Mouse (Mus musculus) CH12.LX (cell line): ENCODE measurements around the gene Prr23a1. TPM values are rescaled to one million over a fixed set of nuclear protein-coding genes. Genes with fewer than 3 reads are reported as not detected.

ENCODE experiments used
- polyA plus RNA-seq: library from polyadenylated mRNA; unstranded; fragments of >175 nt; gene quantifications from 2 replicates; pipeline ENCODE4 v1.2.1, GENCODE M21; 2012; ENCODE audit warnings: low read depth; ENCODE audit not compliant: insufficient read length
- total RNA-seq, 2 experiments: library from RNA; depleted of rRNA; stranded (reverse); fragments of 300-350 nt in 1 of 2; fragments of >200 nt in 1 of 2; gene quantifications; 2 replicates each; pipeline ENCODE4 v1.2.3; 2012 to 2014

The Prr23a1 gene
- total and polyA plus RNA-seq, 3 experiments = not detected

Other genes starting within 250 kb of the Prr23a1 start
- gene Mrps22, start 240.8 kb upstream of the Prr23a1 start, total RNA-seq (2012; rRNA removed) = 65.0 and 74.2 TPM in 2 replicates
- 112 and 128 TPM in 2 replicates for gene Mrps22, start 240.8 kb upstream of the Prr23a1 start, total RNA-seq (2014; rRNA removed)
- 63.0 and 72.3 TPM in 2 replicates for gene Mrps22, start 240.8 kb upstream of the Prr23a1 start, polyA plus RNA-seq
- not detected in 2 replicates for gene Prr23a2, start 14.0 kb downstream of the Prr23a1 start, total RNA-seq (2012; rRNA removed)
- not detected in 2 replicates for gene Prr23a2, start 14.0 kb downstream of the Prr23a1 start, total RNA-seq (2014; rRNA removed)
- not detected in 2 replicates for gene Prr23a2, start 14.0 kb downstream of the Prr23a1 start, polyA plus RNA-seq
- gene Prr23a3, start 22.3 kb downstream of the Prr23a1 start, total RNA-seq (2012; rRNA removed) = not detected in 2 replicates
- not detected in 2 replicates for gene Prr23a3, start 22.3 kb downstream of the Prr23a1 start, total RNA-seq (2014; rRNA removed)
- not detected in 2 replicates for gene Prr23a3, start 22.3 kb downstream of the Prr23a1 start, polyA plus RNA-seq
- not detected in 2 replicates for gene 7420426K07Rik, start 60.6 kb downstream of the Prr23a1 start, total RNA-seq (2012; rRNA removed)
- not detected in 2 replicates for gene 7420426K07Rik, start 60.6 kb downstream of the Prr23a1 start, total RNA-seq (2014; rRNA removed)
- not detected in 2 replicates for gene 7420426K07Rik, start 60.6 kb downstream of the Prr23a1 start, polyA plus RNA-seq
- gene Foxl2, start 112.8 kb downstream of the Prr23a1 start, total RNA-seq (2012; rRNA removed) = not detected in 2 replicates
- gene Foxl2, start 112.8 kb downstream of the Prr23a1 start, total RNA-seq (2014; rRNA removed) = not detected in 2 replicates
- not detected in 2 replicates for gene Foxl2, start 112.8 kb downstream of the Prr23a1 start, polyA plus RNA-seq
- gene Faim, start 143.9 kb downstream of the Prr23a1 start, total RNA-seq (2012; rRNA removed) = 34.5 and 35.7 TPM in 2 replicates
- gene Faim, start 143.9 kb downstream of the Prr23a1 start, total RNA-seq (2014; rRNA removed) = 52.4 and 57.9 TPM in 2 replicates
- gene Faim, start 143.9 kb downstream of the Prr23a1 start, polyA plus RNA-seq = 83.5 and 87.7 TPM in 2 replicates
- not detected in 2 replicates for gene Gm1123, start 193.2 kb downstream of the Prr23a1 start, total RNA-seq (2012; rRNA removed)
- not detected in 2 replicates for gene Gm1123, start 193.2 kb downstream of the Prr23a1 start, total RNA-seq (2014; rRNA removed)
- not detected in 2 replicates for gene Gm1123, start 193.2 kb downstream of the Prr23a1 start, polyA plus RNA-seq